Mouse (Mus musculus) MEL (cell line): Measurements from ENCODE around the gene Hdac4.

ENCODE experiments used
- CTCF ChIP-seq, 3 experiments: IDR thresholded peaks in 2 of 3; conservative IDR thresholded peaks in 1 of 3; 2 replicates each; pipeline ENCODE4 v1.5.1; 2011 to 2012; ENCODE audit warnings: low read length in 3 of 3, low read depth in 2 of 3, mild to moderate bottlenecking in 2 of 3, improper control_type of control experiment in 1 of 3, inconsistent platforms in 1 of 3, mixed read lengths in 1 of 3, moderate library complexity in 1 of 3; ENCODE audit not compliant: control insufficient read depth in 1 of 3, insufficient read depth in 1 of 3, poor library complexity in 1 of 3, severe bottlenecking in 1 of 3
- EP300 ChIP-seq, 2 experiments: IDR thresholded peaks; 2 replicates each; pipeline ENCODE4 v1.6.1; 2011; ENCODE audit warnings: improper control_type of control experiment in 2 of 2, low read length in 2 of 2, low read depth in 1 of 2, mild to moderate bottlenecking in 1 of 2
- NELFE ChIP-seq: IDR thresholded peaks from 2 replicates; pipeline ENCODE4 v1.6.1; 2011; ENCODE audit warnings: low read depth, low read length, improper control_type of control experiment
- NRF1 ChIP-seq: IDR thresholded peaks from 2 replicates; pipeline ENCODE4 v1.6.1; 2014; ENCODE audit warnings: low read depth, mild to moderate bottlenecking, inconsistent platforms, low read length, improper control_type of control experiment, moderate library complexity; ENCODE audit not compliant: poor library complexity, insufficient read depth, severe bottlenecking
- POLR2A ChIP-seq, 2 experiments: IDR thresholded peaks; 2 replicates each; pipeline ENCODE4 v1.6.1; 2011 to 2012; ENCODE audit warnings: low read length in 2 of 2, mild to moderate bottlenecking in 2 of 2, control low read depth in 1 of 2, improper control_type of control experiment in 1 of 2, low read depth in 1 of 2, moderate library complexity in 1 of 2; ENCODE audit not compliant: control insufficient read depth in 1 of 2, insufficient read depth in 1 of 2, poor library complexity in 1 of 2
- TCF12 ChIP-seq: IDR thresholded peaks from 2 replicates; pipeline ENCODE4 v1.6.1; 2014; ENCODE audit warnings: low read depth, mild to moderate bottlenecking, inconsistent platforms, low read length, improper control_type of control experiment, moderate library complexity
- ZKSCAN1 ChIP-seq: IDR thresholded peaks from 2 replicates; pipeline ENCODE4 v1.6.1; 2012; ENCODE audit warnings: low read depth, mild to moderate bottlenecking, inconsistent platforms, low read length, improper control_type of control experiment, moderate library complexity
- ZNF384 ChIP-seq: IDR thresholded peaks from 2 replicates; pipeline ENCODE4 v1.6.1; 2012; ENCODE audit warnings: low read depth, mild to moderate bottlenecking, inconsistent platforms, low read length, improper control_type of control experiment

DNA sequence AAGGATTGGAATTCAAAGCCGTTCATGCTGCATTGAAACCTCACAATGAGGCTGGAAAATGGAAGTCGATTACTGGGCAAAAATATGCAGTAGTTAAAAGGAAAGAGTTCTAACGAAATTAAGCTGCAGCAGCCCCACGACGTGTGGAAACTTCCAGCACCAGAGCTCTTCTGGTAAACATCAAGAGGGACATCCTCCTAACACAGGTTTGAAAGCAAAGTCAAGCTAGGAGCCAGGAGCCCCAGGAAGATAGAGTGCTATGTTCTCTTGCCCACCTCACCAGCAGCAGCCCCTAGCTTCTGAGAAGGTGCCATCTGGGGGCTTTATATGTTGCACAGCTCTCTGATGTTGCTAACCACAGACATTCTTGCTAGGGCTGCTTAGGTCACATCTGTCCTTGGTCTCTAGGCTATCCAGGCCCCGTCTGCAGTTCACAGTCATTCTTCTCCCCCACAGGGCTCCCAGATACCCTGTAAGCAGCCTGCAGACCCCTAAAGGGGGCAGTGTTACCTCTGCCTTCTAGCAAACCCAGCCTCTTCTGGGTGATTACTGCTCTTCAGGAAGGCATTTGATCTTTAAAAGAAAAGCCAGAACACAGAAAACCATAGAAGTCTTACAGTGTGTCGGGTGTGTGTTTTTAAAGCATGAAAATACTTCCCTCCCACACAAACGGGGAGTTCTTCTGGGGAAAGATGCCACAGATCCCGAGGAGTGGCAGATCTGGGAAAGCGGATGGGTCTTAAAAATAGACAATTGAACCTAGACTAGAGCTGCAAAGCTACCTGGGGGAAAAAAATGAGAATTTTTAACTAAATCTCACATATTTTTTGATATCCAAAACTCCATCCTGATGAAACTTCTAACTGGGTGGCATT is 17.2 kb downstream of the Hdac4 start:
- TF ChIP-seq TCF12 = no peak
- no peak for TF ChIP-seq NRF1
- peak in 1 of 3 experiments; percentile 7; a peak in 1 of 6 replicates for TF ChIP-seq CTCF (IDR thresholded peaks at IDR 0.05 in 2 of 3, conservative IDR thresholded peaks at IDR 0.05 in 1 of 3; ENCODE audit: control insufficient read depth in 1 of 3, insufficient read depth in 1 of 3, low read depth in 2 of 3, low read length in 3 of 3, poor library complexity in 1 of 3, severe bottlenecking in 1 of 3)
- TF ChIP-seq EP300 (IDR thresholded peaks at IDR 0.05; ENCODE audit: low read depth in 1 of 2, low read length in 2 of 2) = no peak
- TF ChIP-seq POLR2A (IDR thresholded peaks at IDR 0.05; ENCODE audit: control insufficient read depth in 1 of 2, insufficient read depth in 1 of 2, low read depth in 1 of 2, low read length in 2 of 2, poor library complexity in 1 of 2) = peak in 1 of 2 experiments; percentile 31; a peak in 1 of 4 replicates
- TF ChIP-seq NELFE = no peak
- no peak for TF ChIP-seq ZNF384
- TF ChIP-seq ZKSCAN1 = no peak
